Mouse (Mus musculus) spleen, adult 2 months (tissue): ENCODE measurements around the gene Tlr9. TPM values are rescaled to one million over a fixed set of nuclear protein-coding genes. Genes with fewer than 3 reads are reported as not detected.

Source experiments
- DNase-seq, 2 experiments: peaks; one replicate each; pipeline versions ENCODE4 v3.0.0 to v3.0.0-alpha.2; 2012 to 2021; ENCODE audit warnings: low spot score in 2 of 2, low read depth in 1 of 2
- H3K27ac ChIP-seq: fragments of 200-500 bp; 2 replicates; pipeline ENCODE4 v1.5.1; 2012; ENCODE audit warnings: low read length, inconsistent platforms; ENCODE audit not compliant: insufficient read depth
- H3K27me3 ChIP-seq: fragments of 200-500 bp; 2 replicates; pipeline ENCODE4 v1.6.1; 2012; ENCODE audit warnings: mild to moderate bottlenecking, moderate library complexity, low read length, inconsistent platforms; ENCODE audit not compliant: control insufficient read depth, insufficient read depth
- H3K36me3 ChIP-seq: fragments of 200-500 bp; 2 replicates; pipeline ENCODE4 v1.6.1; 2012; ENCODE audit warnings: mild to moderate bottlenecking, low read length, inconsistent platforms; ENCODE audit not compliant: control insufficient read depth, insufficient read depth
- H3K4me1 ChIP-seq: fragments of 200-500 bp; 2 replicates; pipeline ENCODE4 v1.6.1; 2011; ENCODE audit warnings: inconsistent platforms; ENCODE audit not compliant: control insufficient read depth, insufficient read depth, insufficient read length
- H3K4me3 ChIP-seq: fragments of 200-500 bp; 2 replicates; pipeline ENCODE4 v1.5.1; 2011; ENCODE audit warnings: mild to moderate bottlenecking, inconsistent platforms; ENCODE audit not compliant: insufficient read depth, insufficient read length; ENCODE audit errors: extremely low read depth
- CTCF ChIP-seq: fragments of 200-500 bp; IDR thresholded peaks from 2 replicates; pipeline ENCODE4 v1.5.1; 2011; ENCODE audit warnings: mild to moderate bottlenecking, inconsistent platforms; ENCODE audit not compliant: insufficient read depth, insufficient read length, insufficient replicate concordance; ENCODE audit errors: extremely low read depth
- POLR2A ChIP-seq: fragments of 200-500 bp; IDR thresholded peaks from 2 replicates; pipeline ENCODE4 v1.6.1; 2011; ENCODE audit warnings: low read depth, low read length, inconsistent platforms
- WGBS: fragments of 180-500 bp; shearing (Covaris S2); methylation state at CpG from one replicate; pipeline ENCODE4 v1.1.7; 2018; 5-methylcytosine and 5-hydroxymethylcytosine counted together
- polyA plus RNA-seq: library from polyadenylated mRNA; depleted of rRNA; stranded (reverse); fragments of >200 nt; gene quantifications from 2 replicates; pipeline ENCODE4 v1.2.3, GENCODE M21; 2012; rRNA removed

The Tlr9 gene
- 65.3 and 90.7 TPM in 2 replicates for polyA plus RNA-seq

DNA sequence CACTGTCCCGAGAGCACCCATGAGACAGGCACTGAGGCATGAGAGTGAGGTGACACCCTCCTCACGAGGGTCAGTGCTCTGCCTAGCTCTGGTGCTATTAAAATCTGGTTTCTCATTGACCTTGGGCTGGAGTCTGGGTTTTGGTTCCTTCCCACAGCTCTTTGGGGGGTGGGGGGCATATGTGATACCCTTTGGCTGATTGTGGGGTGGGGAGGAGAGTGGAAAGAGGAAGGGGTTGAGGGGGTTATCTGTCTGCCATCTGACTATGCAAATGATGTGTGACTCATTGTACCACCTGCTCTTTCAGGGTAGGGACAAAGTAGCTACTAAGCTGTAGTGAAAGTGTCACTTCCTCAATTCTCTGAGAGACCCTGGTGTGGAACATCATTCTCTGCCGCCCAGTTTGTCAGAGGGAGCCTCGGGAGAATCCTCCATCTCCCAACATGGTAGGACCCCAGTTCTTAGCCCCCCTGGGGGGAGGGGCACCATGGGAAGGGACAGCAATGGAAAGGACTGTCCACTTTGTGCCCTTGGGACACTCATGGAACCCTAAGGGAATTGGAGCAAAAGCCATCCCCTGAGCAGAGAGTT is at the start of gene Tlr9:
Gene Tlr9, plus strand, starts transcription at position 338 of the 591 bp plus-strand sequence.
- 9% methylated on average over 4 of the region's 4 CpGs for WGBS
- peak; percentile 70 to 88 for DNase-seq
- peak within 1 kb of the TSS; percentile 97 for H3K27ac ChIP-seq
- H3K4me1 ChIP-seq: peaks cover 45% of the 10 kb centered on the region
- no peaks in the 10 kb centered on the region for H3K27me3 ChIP-seq
- TF ChIP-seq POLR2A (peak; percentile 91), CTCF (no peak)
- peak within 1 kb of the TSS; percentile 65 for H3K4me3 ChIP-seq
- peaks cover 23% of the 10 kb centered on the region for H3K36me3 ChIP-seq

DNA sequence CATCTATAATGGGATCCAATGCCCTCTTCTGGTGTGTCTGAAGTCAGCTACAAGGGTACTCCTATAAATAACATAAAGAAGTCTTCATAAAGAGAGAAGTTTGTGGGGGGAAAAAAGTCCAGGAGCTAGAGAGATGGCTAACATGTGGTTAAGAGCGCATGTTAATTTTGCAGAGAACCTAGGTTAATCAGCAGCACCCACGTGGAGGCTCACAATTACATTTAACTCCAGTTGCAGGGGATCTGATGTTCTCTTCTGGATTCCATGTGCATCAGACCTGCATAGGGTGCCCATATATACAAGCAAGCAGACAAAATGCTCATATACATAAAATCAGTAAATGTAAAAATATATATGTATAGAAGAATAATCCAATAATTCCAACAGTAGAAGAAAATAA is 49.0 kb upstream of the Tlr9 start:
- no peaks in the 10 kb centered on the region for H3K27me3 ChIP-seq
- WGBS: 38% methylated on average over 2 of the region's 2 CpGs
- no peak for TF ChIP-seq CTCF
- no peak for TF ChIP-seq POLR2A
- no peak overlapping the region for H3K27ac ChIP-seq
- no peak for DNase-seq
- no peak overlapping the region for H3K4me3 ChIP-seq
- H3K36me3 ChIP-seq: peaks cover 10% of the 10 kb centered on the region
- peaks cover 10% of the 10 kb centered on the region for H3K4me1 ChIP-seq

DNA sequence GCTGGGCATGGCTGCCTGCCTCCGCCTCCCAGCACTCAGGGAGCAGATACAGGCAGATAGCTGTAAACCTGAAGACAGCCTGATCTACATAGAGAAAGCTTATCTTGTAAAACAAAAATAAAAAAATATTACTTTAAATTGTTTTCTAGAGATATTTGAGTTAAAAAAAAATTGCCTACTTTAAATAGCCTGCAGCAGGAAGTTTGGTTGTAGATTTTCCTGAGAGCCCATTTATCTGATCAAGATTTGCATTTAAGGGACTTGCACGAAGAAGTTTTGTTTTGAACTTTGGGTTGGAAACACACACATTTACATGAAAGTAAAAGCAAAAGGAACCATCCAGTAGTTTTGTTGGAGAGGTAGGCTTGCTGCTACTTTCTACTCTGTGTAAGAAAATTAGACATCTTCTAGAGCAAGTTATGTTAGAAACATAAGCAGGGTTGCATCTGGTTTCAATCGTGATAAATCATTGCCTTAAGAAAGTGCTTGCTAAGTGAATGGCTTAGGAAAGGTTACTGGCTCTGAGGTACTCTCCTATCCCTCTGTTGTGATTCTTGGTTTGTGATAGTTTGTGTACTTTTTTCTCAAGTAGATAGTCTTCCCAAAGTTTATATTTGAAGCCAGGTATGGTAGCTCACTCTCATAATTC is 46.7 kb upstream of the Tlr9 start:
- WGBS: 26% methylated on average over 3 of the region's 3 CpGs
- peaks cover 10% of the 10 kb centered on the region for H3K4me1 ChIP-seq
- peaks cover 22% of the 10 kb centered on the region for H3K36me3 ChIP-seq
- DNase-seq: no peak
- H3K27me3 ChIP-seq: no peaks in the 10 kb centered on the region
- no peak overlapping the region; the same call in 1 of the 2 replicates for H3K27ac ChIP-seq
- H3K4me3 ChIP-seq: no peak overlapping the region
- TF ChIP-seq CTCF: no peak
- no peak for TF ChIP-seq POLR2A

DNA sequence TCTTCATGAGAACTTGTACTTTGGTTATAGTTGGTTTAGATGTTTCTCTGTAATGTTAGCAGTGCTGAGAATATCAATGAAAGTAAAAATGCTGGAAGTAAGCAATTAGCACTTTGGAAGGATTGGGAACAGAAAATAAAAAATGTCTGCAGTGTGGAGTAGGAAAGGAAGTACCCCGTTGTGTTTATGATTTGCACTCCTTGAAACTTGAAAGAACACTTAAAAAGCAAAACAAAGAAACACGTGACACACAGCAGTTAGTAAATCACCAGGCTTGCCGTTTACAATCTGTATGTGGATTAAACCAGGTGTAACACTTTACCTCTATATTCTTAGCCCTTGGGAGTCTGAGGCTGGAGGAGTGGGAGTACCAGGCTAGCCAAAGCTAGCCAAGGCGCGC is 45.6 kb upstream of the Tlr9 start:
- H3K4me3 ChIP-seq: no peak overlapping the region
- H3K4me1 ChIP-seq: peaks cover 10% of the 10 kb centered on the region
- TF ChIP-seq CTCF (no peak), POLR2A (no peak)
- no peak overlapping the region for H3K27ac ChIP-seq
- DNase-seq: no peak
- WGBS: 69% methylated on average over 5 of the region's 5 CpGs
- no peaks in the 10 kb centered on the region for H3K27me3 ChIP-seq
- peaks cover 30% of the 10 kb centered on the region for H3K36me3 ChIP-seq

DNA sequence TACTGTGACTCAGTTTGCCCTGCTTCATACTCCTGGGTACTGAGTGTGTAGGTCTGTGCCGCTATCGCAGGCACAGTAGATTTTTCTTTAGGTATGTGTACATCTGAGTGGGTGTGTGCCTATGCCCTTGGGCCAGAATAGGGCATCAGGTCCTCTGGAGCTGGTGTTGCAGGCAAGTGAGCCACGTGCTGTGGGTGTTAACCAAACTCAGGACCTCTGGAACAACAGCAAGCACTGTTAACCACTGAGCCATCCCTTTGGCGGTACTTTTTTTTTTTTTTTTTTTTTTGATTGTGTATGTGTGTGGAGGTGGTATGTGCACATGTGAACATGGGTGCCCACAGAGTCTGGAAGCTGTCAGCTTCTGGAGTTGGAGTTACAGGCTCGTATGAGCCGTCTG is 44.6 kb upstream of the Tlr9 start:
- TF ChIP-seq CTCF: no peak
- TF ChIP-seq POLR2A: no peak
- Histone ChIP-seq H3K36me3 (peaks cover 34% of the 10 kb centered on the region), H3K27me3 (no peaks in the 10 kb centered on the region), H3K4me1 (peaks cover 10% of the 10 kb centered on the region), H3K27ac (0 out of 2 replicates have a peak overlapping the region, but pooled peaks have one; percentile 0), H3K4me3 (no peak overlapping the region)
- no peak for DNase-seq
- WGBS: 87% methylated on average over 6 of the region's 6 CpGs

DNA sequence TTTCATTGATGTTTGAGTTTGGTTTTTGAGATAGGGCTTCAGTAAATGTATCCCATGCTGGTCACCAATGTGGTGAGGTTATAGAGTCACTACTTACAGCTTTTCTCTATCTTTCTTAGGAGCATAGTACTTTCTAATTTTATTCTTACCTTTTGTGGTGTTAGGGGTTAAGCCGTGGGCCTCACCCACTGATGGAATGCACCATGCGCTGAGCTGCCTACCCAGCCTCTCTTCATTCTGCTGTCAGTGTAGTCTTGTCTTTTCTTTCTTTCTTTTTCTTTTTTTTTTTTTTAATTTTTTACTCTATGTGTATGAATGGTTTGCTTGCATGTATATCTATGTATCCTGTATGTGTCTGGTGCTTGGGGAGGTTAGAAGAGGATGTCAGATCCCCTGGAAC is 42.9 kb upstream of the Tlr9 start:
- no peak for DNase-seq
- H3K4me3 ChIP-seq: no peak overlapping the region
- no peaks in the 10 kb centered on the region for H3K27me3 ChIP-seq
- WGBS: 90% methylated on average over 2 of the region's 2 CpGs
- peaks cover 7% of the 10 kb centered on the region for H3K4me1 ChIP-seq
- TF ChIP-seq POLR2A (no peak), CTCF (no peak)
- peaks cover 43% of the 10 kb centered on the region for H3K36me3 ChIP-seq
- H3K27ac ChIP-seq: no peak overlapping the region

DNA sequence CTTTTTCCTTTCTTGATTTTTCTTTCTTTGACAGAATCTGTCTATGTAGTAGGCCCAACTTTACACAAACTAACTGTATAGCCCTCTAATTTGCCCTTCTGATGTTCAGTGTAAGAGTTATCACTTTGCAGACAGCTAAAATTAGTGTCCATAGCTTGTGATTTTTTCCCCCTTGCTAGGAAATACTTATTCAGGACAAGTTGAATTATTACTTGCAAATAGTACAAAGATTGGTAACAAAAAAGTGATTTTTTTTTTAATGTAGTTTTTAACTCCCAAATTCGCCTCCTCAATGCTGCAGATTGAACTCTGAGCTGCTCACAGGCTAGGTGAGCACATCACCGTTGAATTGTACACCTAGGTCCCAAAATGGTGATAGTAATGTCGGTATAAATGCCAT is 42.4 kb upstream of the Tlr9 start:
- Histone ChIP-seq H3K36me3 (peaks cover 48% of the 10 kb centered on the region), H3K4me3 (no peak overlapping the region), H3K4me1 (peaks cover 4% of the 10 kb centered on the region; the same call in 1 of the 2 replicates), H3K27me3 (no peaks in the 10 kb centered on the region), H3K27ac (no peak overlapping the region)
- no peak for DNase-seq
- 95% methylated on average over 3 of the region's 3 CpGs for WGBS
- TF ChIP-seq POLR2A: no peak
- no peak for TF ChIP-seq CTCF
